Comparison of ENCODE assay signal across 9 mouse cellular contexts in genomic region chr8:70752000-70752764, GRCm38 (mm10). TPM values are rescaled to one million over a fixed set of nuclear protein-coding genes. Genes with fewer than 3 reads are reported as not detected.
A peak's percentile ranks its signal among the peaks of the same experiment; 100 is the strongest.
DNase-seq lines count a peak whose midpoint lies in the region; ATAC-seq lines count a peak whose summit lies in the region.
"Had no signal": no experiment of that assay in that cellular context is flagged by ENCODE, and none has a peak within 500 bp of the region (broad histone marks: within the 10 kb centered on the region; RNA-seq: fewer than 3 reads in every experiment).

No protein-coding gene starts in this region.

- peaks cover 14% of the 10 kb centered on the region for H3K36me3 ChIP-seq in embryonic facial prominence, embryonic 13.5 days
- H3K36me3 ChIP-seq in stomach, embryonic 15.5 days, result peaks cover 6% of the 10 kb centered on the region; the same call in 1 of the 2 replicates

- no peak overlapping the region for H3K4me3 ChIP-seq in embryonic facial prominence, embryonic 13.5 days
- no peak overlapping the region for H3K4me3 ChIP-seq in stomach, embryonic 15.5 days (replicated peaks)
- H3K4me3 ChIP-seq: neural tube, embryonic 12.5 days had no signal

- peak overlapping the region; percentile 67 for H3K27ac ChIP-seq in embryonic facial prominence, embryonic 13.5 days
- H3K27ac ChIP-seq in stomach, embryonic 15.5 days, result peak overlapping the region; percentile 80
- H3K27ac ChIP-seq: neural tube, embryonic 12.5 days had no signal

- H3K9ac ChIP-seq in embryonic facial prominence, embryonic 13.5 days, result 0 out of 2 replicates have a peak overlapping the region, but pooled peaks have one; percentile 40
- no peak overlapping the region for H3K9ac ChIP-seq in stomach, embryonic 15.5 days
- H3K9ac ChIP-seq: neural tube, embryonic 12.5 days had no signal

- peaks cover 21% of the 10 kb centered on the region for H3K4me1 ChIP-seq in embryonic facial prominence, embryonic 13.5 days
- peaks cover 22% of the 10 kb centered on the region for H3K4me1 ChIP-seq in stomach, embryonic 15.5 days

- intact Hi-C loops in heart, postnatal 14 days (cut with DNase I), result loop anchor here (1.0 kb wide), 1 partner anchor 32 kb away; no protein-coding TSS in a partner anchor

- no peaks in the 10 kb centered on the region for H3K9me3 ChIP-seq in embryonic facial prominence, embryonic 13.5 days
- no peaks in the 10 kb centered on the region for H3K9me3 ChIP-seq in stomach, embryonic 15.5 days
- H3K9me3 ChIP-seq: neural tube, embryonic 12.5 days had no signal

- WGBS in embryonic facial prominence, embryonic 13.5 days, result 19% methylated on average over 11 of the region's 11 CpGs
- WGBS in stomach, embryonic 15.5 days, result 22% methylated on average over 11 of the region's 11 CpGs

- H3K27me3 ChIP-seq in embryonic facial prominence, embryonic 13.5 days, result peaks cover 22% of the 10 kb centered on the region
- H3K27me3 ChIP-seq in stomach, embryonic 15.5 days (replicated peaks), result peaks cover 14% of the 10 kb centered on the region

- no peak for ATAC-seq in embryonic facial prominence, embryonic 13.5 days (ENCODE audit: insufficient number of reproducible peaks, insufficient read depth, low FRiP score, low TSS enrichment, low read depth)
- no peak for ATAC-seq in stomach, embryonic 15.5 days (ENCODE audit: insufficient read depth, low FRiP score, low read depth)

- peak; percentile 69 for DNase-seq in cerebellum, adult 11 months
- no peak for DNase-seq in cerebellum, postnatal 4 days (ENCODE audit: low spot score in 2 of 2)
- DNase-seq in adrenal gland, adult 18-20 months (ENCODE audit: low spot score in 2 of 2), result peak; percentile 72 to 80
- peak; percentile 83 for DNase-seq in heart, postnatal 14 days
- DNase-seq in layer of hippocampus, postnatal 10 days (ENCODE audit: low spot score in 2 of 2), result peak; percentile 80 to 83
- DNase-seq in lung, postnatal 14 days, result peak; percentile 88

- H3K4me2 ChIP-seq in embryonic facial prominence, embryonic 13.5 days, result peak overlapping the region; percentile 41; the same call in 1 of the 2 replicates
- no peak overlapping the region for H3K4me2 ChIP-seq in stomach, embryonic 15.5 days

RNA-seq across cellular contexts. Expression of gene Rab3a, which starts 2.3 kb away (rescaled TPM):
- 10 to 100 TPM; 52.4 to 60.4 TPM for total RNA-seq in adrenal gland, adult 18-20 months (2021)
- polyA plus RNA-seq in embryonic facial prominence, embryonic 13.5 days (2015; fragmentation: Nextera tagmentation; extraction: Ambion mirVana), result 23.8 TPM in 2 replicates
- total RNA-seq in heart, postnatal 14 days (2021), result 10 to 100 TPM; 51.6 to 51.9 TPM
- total RNA-seq in layer of hippocampus, postnatal 10 days (2021), result 100 to 1,000 TPM; 584 to 714 TPM
- 20.9 and 24.0 TPM in 2 replicates for polyA plus RNA-seq in stomach, embryonic 15.5 days (2015; fragmentation: Nextera tagmentation; extraction: Ambion mirVana)

RNA-seq across cellular contexts. Expression of gene Mpv17l2, which starts 8.6 kb away (rescaled TPM):
- 100 to 1,000 TPM in 1 of 2 experiments, 10 to 100 TPM in 1; 94.9 to 120 TPM for total RNA-seq in adrenal gland, adult 18-20 months (2021)
- polyA plus RNA-seq in embryonic facial prominence, embryonic 13.5 days (2015; fragmentation: Nextera tagmentation; extraction: Ambion mirVana), result 29.3 and 36.7 TPM in 2 replicates
- 10 to 100 TPM; 29.3 to 29.9 TPM for total RNA-seq in heart, postnatal 14 days (2021)
- 10 to 100 TPM; 45.3 to 49.9 TPM for total RNA-seq in layer of hippocampus, postnatal 10 days (2021)
- polyA plus RNA-seq in stomach, embryonic 15.5 days (2015; fragmentation: Nextera tagmentation; extraction: Ambion mirVana), result 44.4 and 51.3 TPM in 2 replicates

RNA-seq across cellular contexts. Expression of gene Pik3r2, which starts 24.3 kb away (rescaled TPM):
- 10 to 100 TPM; 30.5 to 36.5 TPM for total RNA-seq in adrenal gland, adult 18-20 months (2021)
- polyA plus RNA-seq in embryonic facial prominence, embryonic 13.5 days (2015; fragmentation: Nextera tagmentation; extraction: Ambion mirVana), result 76.8 and 85.4 TPM in 2 replicates
- 10 to 100 TPM; 31.4 to 33.1 TPM for total RNA-seq in heart, postnatal 14 days (2021)
- 100 to 1,000 TPM; 170 to 174 TPM for total RNA-seq in layer of hippocampus, postnatal 10 days (2021)
- polyA plus RNA-seq in stomach, embryonic 15.5 days (2015; fragmentation: Nextera tagmentation; extraction: Ambion mirVana), result 58.1 and 58.4 TPM in 2 replicates

RNA-seq across cellular contexts. Expression of gene Pde4c, which starts 28.7 kb away (rescaled TPM):
- under 1 TPM; 0.42 to 0.86 TPM for total RNA-seq in adrenal gland, adult 18-20 months (2021)
- 0.13 and 0.14 TPM in 2 replicates for polyA plus RNA-seq in embryonic facial prominence, embryonic 13.5 days (2015; fragmentation: Nextera tagmentation; extraction: Ambion mirVana)
- 1 to 10 TPM; 4.5 to 4.6 TPM for total RNA-seq in heart, postnatal 14 days (2021)
- total RNA-seq in layer of hippocampus, postnatal 10 days (2021), result under 1 TPM; 0.51 to 0.64 TPM
- 0.45 and 0.50 TPM in 2 replicates for polyA plus RNA-seq in stomach, embryonic 15.5 days (2015; fragmentation: Nextera tagmentation; extraction: Ambion mirVana)

RNA-seq across cellular contexts. Expression of gene Gm3336, which starts 33.8 kb away (rescaled TPM):
- under 1 TPM in 1 of 2 experiments, not detected in 1; 0.53 TPM for total RNA-seq in adrenal gland, adult 18-20 months (2021)
- polyA plus RNA-seq in embryonic facial prominence, embryonic 13.5 days (2015; fragmentation: Nextera tagmentation; extraction: Ambion mirVana), result not detected in 2 replicates
- not detected for total RNA-seq in heart, postnatal 14 days (2021)
- total RNA-seq in layer of hippocampus, postnatal 10 days (2021), result not detected
- 1.1 and 1.9 TPM in 2 replicates for polyA plus RNA-seq in stomach, embryonic 15.5 days (2015; fragmentation: Nextera tagmentation; extraction: Ambion mirVana)
- polyA plus RNA-seq: neural tube, embryonic 12.5 days had no signal

Comparison
In these comparisons a context has a peak if more than half of its experiments do, and no peak if none do; other contexts are left out.
1. DNase-seq: peak in cerebellum, adult 11 months (single experiment), adrenal gland, adult 18-20 months (2 of 2), heart, postnatal 14 days (2 of 2), layer of hippocampus, postnatal 10 days (2 of 2) and lung, postnatal 14 days (single experiment); none in cerebellum, postnatal 4 days (0 of 2).
2. RNA of gene Rab3a, which starts 2.3 kb away (total RNA-seq): 584 to 714 TPM in layer of hippocampus, postnatal 10 days; 52.4 to 60.4 TPM in adrenal gland, adult 18-20 months and 51.6 to 51.9 TPM in heart, postnatal 14 days; every median in the first group is over 4 times any median in the second.
3. RNA of gene Pik3r2, which starts 24.3 kb away (total RNA-seq): 170 to 174 TPM in layer of hippocampus, postnatal 10 days; 30.5 to 36.5 TPM in adrenal gland, adult 18-20 months and 31.4 to 33.1 TPM in heart, postnatal 14 days; every median in the first group is over 4 times any median in the second.